ENCODE assay signal across 17 mouse cellular contexts in the genomic region with DNA sequence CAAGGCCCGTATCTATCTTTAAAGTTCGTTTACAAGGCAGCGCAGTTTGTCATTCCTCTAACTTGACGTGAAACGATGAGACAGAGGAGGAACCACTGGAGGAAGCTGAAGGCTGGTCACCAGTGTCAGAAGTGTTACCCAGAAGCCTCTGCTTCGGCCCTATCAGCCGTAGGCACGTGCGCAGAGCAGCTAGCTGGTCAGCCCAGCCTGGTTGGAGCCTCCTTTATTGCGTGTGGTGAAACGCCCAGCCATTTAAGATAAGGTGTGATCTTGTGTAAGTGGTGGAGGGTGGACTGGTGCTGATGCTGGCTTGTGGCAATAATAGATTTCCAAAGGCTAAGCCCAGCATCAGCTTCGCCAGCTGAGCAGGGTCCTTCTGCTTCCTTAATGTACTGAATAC. TPM values are rescaled to one million over a fixed set of nuclear protein-coding genes. Genes with fewer than 3 reads are reported as not detected.
DNase-seq lines count a peak whose midpoint lies in the region; ATAC-seq and TF ChIP-seq lines count a peak whose summit lies in the region.
"Had no signal": no experiment of that assay in that cellular context is flagged by ENCODE, and none has a peak within 500 bp of the region (broad histone marks: within the 10 kb centered on the region; RNA-seq: fewer than 3 reads in every experiment).

No protein-coding gene starts in this region.

- TF ChIP-seq CTCF in intestine, postnatal 0 days (IDR thresholded peaks at IDR 0.05; ENCODE audit: low read depth): no peak
- no peak for TF ChIP-seq CTCF in liver, embryonic 14.5 days (IDR thresholded peaks at IDR 0.05; ENCODE audit: low read depth)

- H3K27ac ChIP-seq in intestine, embryonic 15.5 days: no peak overlapping the region
- H3K27ac ChIP-seq in intestine, postnatal 0 days (ENCODE audit: low read depth, low read length): no peak overlapping the region
- H3K27ac ChIP-seq in liver, embryonic 14.5 days: peak overlapping the region; percentile 51
- H3K27ac ChIP-seq in stomach, embryonic 15.5 days: no peak overlapping the region
- H3K27ac ChIP-seq: embryonic facial prominence, embryonic 12.5 days; hindbrain, embryonic 14.5 days; kidney, postnatal 0 days; limb, embryonic 13.5 days had no signal

- TF ChIP-seq EP300 in liver, embryonic 14.5 days (IDR thresholded peaks at IDR 0.05; ENCODE audit: low read depth): peak; percentile 40; the same call in 1 of the 2 replicates

- no peaks in the 10 kb centered on the region for H3K9me3 ChIP-seq in intestine, embryonic 15.5 days
- H3K9me3 ChIP-seq in intestine, postnatal 0 days (ENCODE audit: control insufficient read depth): no peaks in the 10 kb centered on the region
- no peaks in the 10 kb centered on the region for H3K9me3 ChIP-seq in liver, embryonic 14.5 days (ENCODE audit: control insufficient read depth, low read length)
- no peaks in the 10 kb centered on the region for H3K9me3 ChIP-seq in stomach, embryonic 15.5 days
- H3K9me3 ChIP-seq: embryonic facial prominence, embryonic 12.5 days; limb, embryonic 13.5 days had no signal

- DNase-seq in liver, embryonic 14.5 days (ENCODE audit: low read depth in 3 of 3, low spot score in 3 of 3): peak in 1 of 3 experiments; percentile 55
- no peak for DNase-seq in lung, postnatal 36 days
- DNase-seq in retina, embryonic 14.5 days (ENCODE audit: low spot score): no peak
- DNase-seq: cerebellum, adult 9-11 months; forebrain, postnatal 0 days; layer of hippocampus, postnatal 36 days; thymus, postnatal 25 days had no signal

- 0 out of 2 replicates have a peak, but pooled peaks have one; percentile 61 for ATAC-seq in intestine, embryonic 15.5 days
- ATAC-seq in intestine, postnatal 0 days: no peak; the same call in 1 of the 2 replicates
- ATAC-seq in granulocyte monocyte progenitor cell, adult 5-6 weeks (replicated peaks; ENCODE audit: poor library complexity, severe bottlenecking): 0 out of 2 replicates have a peak, but pooled peaks have one; percentile 17
- ATAC-seq in liver, embryonic 14.5 days (ENCODE audit: insufficient read depth): peak; percentile 85
- ATAC-seq in stomach, embryonic 15.5 days (ENCODE audit: insufficient read depth, low FRiP score, low read depth): peak; percentile 72; the same call in 1 of the 2 replicates
- ATAC-seq: forebrain, postnatal 0 days; lung, postnatal 0 days had no signal

- 0 out of 2 replicates have a peak, but pooled peaks cover 5% of the 10 kb centered on the region for H3K4me1 ChIP-seq in intestine, embryonic 15.5 days (replicated peaks)
- H3K4me1 ChIP-seq in intestine, postnatal 0 days (replicated peaks; ENCODE audit: control insufficient read depth, insufficient read depth, low read length): no peaks in the 10 kb centered on the region
- H3K4me1 ChIP-seq in liver, embryonic 14.5 days (replicated peaks; ENCODE audit: control insufficient read depth in 2 of 2, insufficient read depth in 2 of 2, low read length in 1 of 2): peaks cover 37 to 39% of the 10 kb centered on the region in 2 experiments
- H3K4me1 ChIP-seq in stomach, embryonic 15.5 days: no peaks in the 10 kb centered on the region; the same call in 1 of the 2 replicates
- H3K4me1 ChIP-seq: embryonic facial prominence, embryonic 12.5 days; limb, embryonic 13.5 days had no signal

- H3K9ac ChIP-seq in intestine, embryonic 15.5 days: no peak overlapping the region
- no peak overlapping the region for H3K9ac ChIP-seq in intestine, postnatal 0 days (ENCODE audit: low read depth, low read length)
- no peak overlapping the region for H3K9ac ChIP-seq in liver, embryonic 14.5 days (replicated peaks)
- no peak overlapping the region for H3K9ac ChIP-seq in stomach, embryonic 15.5 days
- H3K9ac ChIP-seq: embryonic facial prominence, embryonic 12.5 days; forebrain, postnatal 0 days; hindbrain, embryonic 14.5 days; limb, embryonic 13.5 days had no signal

- H3K36me3 ChIP-seq in intestine, embryonic 15.5 days: peaks cover 11% of the 10 kb centered on the region
- H3K36me3 ChIP-seq in intestine, postnatal 0 days (ENCODE audit: control insufficient read depth, insufficient read depth): peaks cover 12% of the 10 kb centered on the region
- H3K36me3 ChIP-seq in liver, embryonic 14.5 days (replicated peaks; ENCODE audit: control insufficient read depth, insufficient read depth, low read depth): peaks cover 2% of the 10 kb centered on the region; the same call in 1 of the 2 replicates
- H3K36me3 ChIP-seq in stomach, embryonic 15.5 days: peaks cover 16% of the 10 kb centered on the region; the same call in 1 of the 2 replicates

- no peak overlapping the region for H3K4me2 ChIP-seq in intestine, embryonic 15.5 days (replicated peaks)
- H3K4me2 ChIP-seq in intestine, postnatal 0 days (replicated peaks; ENCODE audit: low read depth): no peak overlapping the region
- H3K4me2 ChIP-seq in liver, embryonic 14.5 days (ENCODE audit: low read depth): peak overlapping the region; percentile 26
- H3K4me2 ChIP-seq in stomach, embryonic 15.5 days: no peak overlapping the region
- H3K4me2 ChIP-seq: embryonic facial prominence, embryonic 12.5 days; hindbrain, embryonic 14.5 days; limb, embryonic 13.5 days had no signal

- WGBS in intestine, embryonic 15.5 days: 81% methylated on average over 12 of the region's 12 CpGs
- 68% methylated on average over 12 of the region's 12 CpGs for WGBS in intestine, postnatal 0 days
- WGBS in liver, embryonic 14.5 days (ENCODE audit: insufficient replicate concordance): 34% methylated on average over 12 of the region's 12 CpGs
- 77% methylated on average over 12 of the region's 12 CpGs for WGBS in stomach, embryonic 15.5 days

- no peaks in the 10 kb centered on the region for H3K27me3 ChIP-seq in intestine, embryonic 15.5 days (replicated peaks)
- H3K27me3 ChIP-seq in intestine, postnatal 0 days (replicated peaks; ENCODE audit: control insufficient read depth, insufficient read depth, low read length): no peaks in the 10 kb centered on the region
- no peaks in the 10 kb centered on the region for H3K27me3 ChIP-seq in liver, embryonic 14.5 days (ENCODE audit: control insufficient read depth, insufficient read depth, low read length)
- no peaks in the 10 kb centered on the region for H3K27me3 ChIP-seq in stomach, embryonic 15.5 days (replicated peaks)
- H3K27me3 ChIP-seq: embryonic facial prominence, embryonic 12.5 days; limb, embryonic 13.5 days; megakaryocyte, embryonic 14.5 days had no signal

- H3K4me3 ChIP-seq in intestine, embryonic 15.5 days (replicated peaks): no peak overlapping the region
- H3K4me3 ChIP-seq in intestine, postnatal 0 days (ENCODE audit: low read depth, low read length): no peak overlapping the region
- H3K4me3 ChIP-seq in liver, embryonic 14.5 days (ENCODE audit: insufficient read depth in 1 of 2, low read depth in 2 of 2, low read length in 2 of 2): no peak overlapping the region
- H3K4me3 ChIP-seq in stomach, embryonic 15.5 days (replicated peaks): no peak overlapping the region
- H3K4me3 ChIP-seq: embryonic facial prominence, embryonic 12.5 days; limb, embryonic 13.5 days; megakaryocyte, embryonic 14.5 days had no signal

RNA-seq across cellular contexts. Expression of gene Ccdc6, which starts 43.5 kb away (rescaled TPM):
- polyA plus RNA-seq in intestine, embryonic 15.5 days (2015; fragmentation: Nextera tagmentation; extraction: Ambion mirVana): 13.5 and 14.0 TPM in 2 replicates
- polyA plus RNA-seq in intestine, postnatal 0 days (2015; fragmentation: Nextera tagmentation; extraction: Ambion mirVana): 8.7 and 10.0 TPM in 2 replicates
- total RNA-seq in granulocyte monocyte progenitor cell, adult 5-6 weeks (2014; fragmentation: Nextera tagmentation): 28.6 and 33.8 TPM in 2 replicates
- total RNA-seq in granulocyte monocyte progenitor cell, adult 5-6 weeks (2017): 17.7 and 18.8 TPM in 2 replicates
- 6.7 and 8.3 TPM in 2 replicates for polyA plus RNA-seq in liver, embryonic 14.5 days (2012; rRNA removed)
- polyA plus RNA-seq in liver, embryonic 14.5 days (2014; fragmentation: Nextera tagmentation; extraction: Ambion mirVana): 9.5 and 10.7 TPM in 2 replicates
- 13.7 and 15.9 TPM in 2 replicates for polyA plus RNA-seq in stomach, embryonic 15.5 days (2015; fragmentation: Nextera tagmentation; extraction: Ambion mirVana)
